Mouse (Mus musculus) 416B (cell line): ENCODE results near the gene Ncoa1.
"Not testable (repeated sequence)": the region's sequence is repeated elsewhere in the genome, so short reads cannot be mapped to it uniquely, and the experiment has no call there.

Experiments used
- DNase-seq: peaks from one replicate; pipeline ENCODE4 v3.0.0; 2011; ENCODE audit warnings: low read depth

Gene Ncoa1

GRCm38 (mm10) chr12:4396221-4396620, 80.8 kb downstream of the Ncoa1 start:
- peak; percentile 32 for DNase-seq

GRCm38 (mm10) chr12:4392590-4392989, 84.4 kb downstream of the Ncoa1 start:
- DNase-seq, result peak; percentile 67

GRCm38 (mm10) chr12:4392074-4392473, 84.9 kb downstream of the Ncoa1 start:
- peak; percentile 26 for DNase-seq

DNA sequence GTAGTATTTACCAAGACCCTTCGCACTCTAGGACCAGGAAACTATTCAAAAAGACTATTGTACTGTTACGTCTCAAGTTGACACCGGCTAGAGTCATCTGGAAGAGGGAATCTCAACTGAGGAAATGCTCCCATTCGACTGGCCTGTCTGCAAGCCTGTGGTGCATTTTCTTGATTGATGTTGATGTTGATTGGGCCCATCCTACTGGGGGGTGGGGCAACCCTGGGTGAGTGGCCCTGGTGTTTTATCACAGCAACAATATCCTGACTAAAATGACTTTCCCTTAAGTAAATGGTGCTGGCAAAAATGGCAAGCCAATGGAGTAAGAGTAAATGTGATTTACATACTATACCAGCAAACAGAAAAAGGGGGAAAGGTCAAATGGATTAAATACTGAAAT, 85.7 kb downstream of the Ncoa1 start:
- no peak for DNase-seq

- no peak for DNase-seq
Observed at GRCm38 (mm10) chr12:4390721-4391120, 86.3 kb downstream of the Ncoa1 start.

- DNase-seq, result peak; percentile 71
Observed at GRCm38 (mm10) chr12:4386077-4386719, 90.8 kb downstream of the Ncoa1 start.

- DNase-seq, result no peak
Observed at GRCm38 (mm10) chr12:4383061-4383460, 93.9 kb downstream of the Ncoa1 start.

- no peak for DNase-seq
Observed at GRCm38 (mm10) chr12:4379298-4379957, 97.6 kb downstream of the Ncoa1 start.

- no peak for DNase-seq
Observed at GRCm38 (mm10) chr12:4376475-4376874, 100.5 kb downstream of the Ncoa1 start.

GRCm38 (mm10) chr12:4374816-4375493, 102.0 kb downstream of the Ncoa1 start:
- DNase-seq, result no peak

DNA sequence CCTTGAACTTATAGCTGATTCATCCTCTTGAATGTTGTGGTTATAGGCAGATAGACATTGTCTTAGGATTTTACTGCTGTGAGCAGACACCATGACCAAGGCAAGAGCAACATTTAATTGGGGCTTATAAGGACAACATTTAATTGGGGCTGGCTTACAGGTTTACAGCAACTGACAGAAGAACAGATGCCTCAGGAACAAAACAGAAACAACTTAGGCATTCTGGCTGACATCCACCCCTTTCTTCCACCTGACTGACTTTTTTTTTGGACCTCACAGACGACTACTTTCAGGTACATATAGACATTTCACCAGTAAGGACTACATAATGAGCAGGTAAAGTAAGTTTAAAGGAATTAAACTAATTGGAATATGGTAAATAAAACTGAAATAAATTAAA, 105.6 kb downstream of the Ncoa1 start:
- no peak for DNase-seq

- DNase-seq, result peak; percentile 55
Observed at GRCm38 (mm10) chr12:4365951-4366350, 111.0 kb downstream of the Ncoa1 start.

- no peak for DNase-seq
Observed at GRCm38 (mm10) chr12:4359475-4359874, 117.5 kb downstream of the Ncoa1 start.

DNA sequence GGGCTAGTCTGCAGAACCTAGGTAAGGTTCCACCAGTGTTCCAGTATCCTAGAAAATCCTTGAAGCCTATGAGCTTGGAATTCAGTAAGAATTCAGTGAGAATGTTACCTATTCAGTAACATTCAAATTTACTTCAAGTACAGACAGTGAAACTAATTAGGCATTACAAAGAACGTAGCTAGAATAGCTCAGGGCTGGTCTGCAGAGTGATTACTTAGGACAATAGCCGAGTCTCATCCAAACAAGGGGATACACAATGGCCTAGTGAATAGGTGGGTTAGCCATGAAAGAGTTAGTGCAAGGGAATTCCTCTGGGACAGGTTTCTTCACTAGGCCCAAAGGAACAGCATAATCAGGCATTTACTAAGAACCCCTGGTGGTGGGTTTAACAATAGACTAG, 118.3 kb downstream of the Ncoa1 start:
- DNase-seq, result not testable (repeated sequence)

DNA sequence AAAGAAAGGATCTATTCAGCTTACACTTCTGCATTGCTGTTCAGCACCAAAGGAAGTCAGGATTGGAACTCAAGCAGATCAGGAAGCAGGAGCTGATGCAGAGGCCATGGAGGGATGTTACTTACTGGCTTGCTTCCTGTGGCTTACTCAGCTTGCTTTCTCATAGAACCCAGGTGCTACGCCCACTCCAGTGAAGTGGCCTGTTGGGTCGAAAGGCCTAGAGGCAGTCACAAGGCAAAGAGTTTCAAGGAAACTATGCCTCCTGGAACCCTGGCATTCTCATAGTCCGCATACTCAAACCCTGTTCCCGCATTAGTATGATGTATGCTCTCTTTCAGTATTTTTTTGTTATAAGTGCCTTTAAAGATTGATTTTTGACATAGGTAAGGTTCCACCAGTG, 118.9 kb downstream of the Ncoa1 start:
- DNase-seq, result no peak

GRCm38 (mm10) chr12:4356834-4357445, 120.0 kb downstream of the Ncoa1 start:
- DNase-seq, result no peak

- peak; percentile 22 for DNase-seq
Observed at GRCm38 (mm10) chr12:4355019-4355730, 121.8 kb downstream of the Ncoa1 start.

- no peak for DNase-seq
Observed at GRCm38 (mm10) chr12:4343216-4343615, 133.8 kb downstream of the Ncoa1 start.

- no peak for DNase-seq
Observed at GRCm38 (mm10) chr12:4342087-4342486, 134.9 kb downstream of the Ncoa1 start.

- no peak for DNase-seq
Observed at GRCm38 (mm10) chr12:4340325-4340924, 136.6 kb downstream of the Ncoa1 start.

DNA sequence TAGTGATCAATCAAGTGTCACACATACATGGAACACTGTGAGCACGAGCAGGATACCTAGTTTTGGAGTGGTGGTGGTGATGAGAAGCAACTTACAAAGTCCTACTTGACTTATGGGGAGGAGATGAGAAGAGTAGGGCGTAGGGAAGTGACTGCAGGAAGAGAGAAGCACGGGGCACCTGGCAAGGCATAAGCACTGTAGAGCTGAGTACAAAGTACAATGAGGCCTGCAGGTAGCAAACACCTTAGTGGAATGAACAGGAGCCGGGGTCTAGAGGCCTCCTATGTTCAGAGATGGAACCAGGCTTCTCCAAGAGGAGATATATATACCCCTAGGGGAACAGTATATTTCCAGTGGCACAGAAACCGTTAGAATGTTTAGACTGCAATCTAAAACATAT, 153.4 kb downstream of the Ncoa1 start:
- DNase-seq, result no peak

DNA sequence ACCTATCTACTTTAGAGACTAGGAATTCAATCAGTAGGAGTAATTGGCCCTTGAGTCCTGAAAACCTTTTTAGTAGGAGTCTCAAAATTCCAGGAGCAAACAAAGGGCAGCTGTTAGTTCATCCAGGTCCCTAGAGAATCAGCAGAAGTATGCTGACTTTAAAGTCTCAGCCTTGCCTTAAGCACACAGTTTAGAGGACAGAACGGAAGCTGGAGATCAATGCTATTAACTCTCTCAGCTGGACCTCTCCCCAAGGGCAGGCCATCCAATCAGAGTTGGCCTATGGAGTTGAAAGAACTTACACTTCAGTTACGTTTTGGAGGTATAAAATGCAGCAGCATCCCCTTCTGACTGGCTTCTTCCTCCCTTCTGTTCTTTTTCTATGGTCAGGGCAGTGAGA, 154.8 kb downstream of the Ncoa1 start:
- no peak for DNase-seq
